Mouse (Mus musculus): ENCODE results near the gene Foxa2.

DNA sequence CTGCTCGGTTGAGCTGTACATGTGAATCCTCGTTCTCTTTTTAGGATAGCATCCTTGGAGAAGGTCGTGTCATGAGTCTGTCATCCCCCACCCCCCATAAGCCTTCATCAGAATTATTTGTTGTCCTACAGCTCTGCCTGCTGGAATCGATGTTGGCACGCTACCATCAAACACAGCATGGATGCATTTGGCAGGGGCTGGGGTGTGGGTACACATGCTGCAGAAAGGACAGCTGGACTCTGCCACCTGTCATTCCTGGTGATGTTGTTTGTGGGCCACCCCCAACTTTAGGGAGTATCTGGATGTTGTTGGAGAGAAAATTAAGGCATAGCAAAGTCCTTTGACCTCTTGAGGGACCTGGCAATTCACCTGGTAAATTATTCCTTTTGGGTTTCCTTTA, 38.8 kb upstream of the Foxa2 start:
- no peak for TF ChIP-seq POLR2A (IDR thresholded peaks at IDR 0.05; ENCODE audit: insufficient read depth, low read length)
- TF ChIP-seq CTCF (IDR thresholded peaks at IDR 0.05; ENCODE audit: low read depth, low read length): no peak
- no peak for TF ChIP-seq EP300 (IDR thresholded peaks at IDR 0.05; ENCODE audit: insufficient read depth, low read depth, low read length)
